Mouse (Mus musculus): ENCODE results near the gene Mical3. TPM values are rescaled to one million over a fixed set of nuclear protein-coding genes. Genes with fewer than 3 reads are reported as not detected.

Gene Mical3
- polyA plus RNA-seq, 1 experiment from 2014 or later: 27.4 TPM

- H3K36me3 ChIP-seq (ENCODE audit: control insufficient read depth, insufficient read depth, low read length): no peaks in the 10 kb centered on the region
- peak overlapping the region; percentile 80 for H3K27ac ChIP-seq (ENCODE audit: low read depth, low read length)
- peak overlapping the region; percentile 96 for H3K4me2 ChIP-seq (replicated peaks; ENCODE audit: low read depth, low read length)
- WGBS: 0% methylated on average over 39 of the region's 42 CpGs
- peak; percentile 97 for ATAC-seq (ENCODE audit: low FRiP score)
- H3K4me1 ChIP-seq (replicated peaks; ENCODE audit: control insufficient read depth, insufficient read depth, low read length): peaks cover 6% of the 10 kb centered on the region
- DNase-seq (ENCODE audit: low spot score): peak; percentile 92
- peak overlapping the region; percentile 58 for H3K4me3 ChIP-seq (ENCODE audit: low read depth, low read length)
- no peaks in the 10 kb centered on the region for H3K27me3 ChIP-seq (ENCODE audit: control insufficient read depth, insufficient read depth, low read length)
- H3K9me3 ChIP-seq (ENCODE audit: control insufficient read depth, low read length): no peaks in the 10 kb centered on the region
- H3K9ac ChIP-seq (ENCODE audit: low read depth, low read length): peak overlapping the region; percentile 75
Observed at GRCm38 (mm10) chr6:121109998-121110603, 20.7 kb downstream of the Mical3 start.

GRCm38 (mm10) chr6:121109181-121109981 lies 21.4 kb downstream of the Mical3 start:
- peak; percentile 41 for ATAC-seq (ENCODE audit: low FRiP score)
- no peaks in the 10 kb centered on the region for H3K9me3 ChIP-seq (ENCODE audit: control insufficient read depth, low read length)
- peaks cover 6% of the 10 kb centered on the region for H3K4me1 ChIP-seq (replicated peaks; ENCODE audit: control insufficient read depth, insufficient read depth, low read length)
- peak overlapping the region; percentile 58 for H3K4me3 ChIP-seq (ENCODE audit: low read depth, low read length)
- H3K9ac ChIP-seq (ENCODE audit: low read depth, low read length): peak overlapping the region; percentile 75
- no peaks in the 10 kb centered on the region for H3K27me3 ChIP-seq (ENCODE audit: control insufficient read depth, insufficient read depth, low read length)
- WGBS: 2% methylated on average over 46 of the region's 52 CpGs
- DNase-seq (ENCODE audit: low spot score): peak; percentile 68
- peak overlapping the region; percentile 96 for H3K4me2 ChIP-seq (replicated peaks; ENCODE audit: low read depth, low read length)
- H3K27ac ChIP-seq (ENCODE audit: low read depth, low read length): peak overlapping the region; percentile 80
- no peaks in the 10 kb centered on the region for H3K36me3 ChIP-seq (ENCODE audit: control insufficient read depth, insufficient read depth, low read length)

- 71% methylated on average over 1 of the region's 1 CpGs for WGBS
- Histone ChIP-seq H3K36me3 (ENCODE audit: control insufficient read depth, insufficient read depth, low read length) (no peaks in the 10 kb centered on the region), H3K27me3 (ENCODE audit: control insufficient read depth, insufficient read depth, low read length) (no peaks in the 10 kb centered on the region), H3K27ac (ENCODE audit: low read depth, low read length) (no peak overlapping the region), H3K4me2 (replicated peaks; ENCODE audit: low read depth, low read length) (no peak overlapping the region), H3K4me1 (replicated peaks; ENCODE audit: control insufficient read depth, insufficient read depth, low read length) (peaks cover 6% of the 10 kb centered on the region), H3K4me3 (ENCODE audit: low read depth, low read length) (no peak overlapping the region), H3K9me3 (ENCODE audit: control insufficient read depth, low read length) (no peaks in the 10 kb centered on the region), H3K9ac (ENCODE audit: low read depth, low read length) (no peak overlapping the region)
- no peak for ATAC-seq (ENCODE audit: low FRiP score)
- no peak for DNase-seq (ENCODE audit: low spot score)
Observed at GRCm38 (mm10) chr6:121108075-121108474, 22.7 kb downstream of the Mical3 start.

- no peaks in the 10 kb centered on the region for H3K9me3 ChIP-seq (ENCODE audit: control insufficient read depth, low read length)
- no peak for DNase-seq (ENCODE audit: low spot score)
- H3K4me2 ChIP-seq (replicated peaks; ENCODE audit: low read depth, low read length): no peak overlapping the region
- H3K9ac ChIP-seq (ENCODE audit: low read depth, low read length): no peak overlapping the region
- H3K4me3 ChIP-seq (ENCODE audit: low read depth, low read length): no peak overlapping the region
- H3K36me3 ChIP-seq (ENCODE audit: control insufficient read depth, insufficient read depth, low read length): no peaks in the 10 kb centered on the region
- 94% methylated on average over 16 of the region's 16 CpGs for WGBS
- no peak for ATAC-seq (ENCODE audit: low FRiP score)
- H3K27me3 ChIP-seq (ENCODE audit: control insufficient read depth, insufficient read depth, low read length): no peaks in the 10 kb centered on the region
- peaks cover 6% of the 10 kb centered on the region for H3K4me1 ChIP-seq (replicated peaks; ENCODE audit: control insufficient read depth, insufficient read depth, low read length)
- H3K27ac ChIP-seq (ENCODE audit: low read depth, low read length): no peak overlapping the region
Observed at GRCm38 (mm10) chr6:121106711-121107405, 23.9 kb downstream of the Mical3 start.

GRCm38 (mm10) chr6:121105726-121106125 lies 25.1 kb downstream of the Mical3 start:
- no peaks in the 10 kb centered on the region for H3K9me3 ChIP-seq (ENCODE audit: control insufficient read depth, low read length)
- ATAC-seq (ENCODE audit: low FRiP score) (no peak), DNase-seq (ENCODE audit: low spot score) (no peak)
- no peak overlapping the region for H3K4me3 ChIP-seq (ENCODE audit: low read depth, low read length)
- H3K27ac ChIP-seq (ENCODE audit: low read depth, low read length): no peak overlapping the region
- no peaks in the 10 kb centered on the region for H3K36me3 ChIP-seq (ENCODE audit: control insufficient read depth, insufficient read depth, low read length)
- peaks cover 6% of the 10 kb centered on the region for H3K4me1 ChIP-seq (replicated peaks; ENCODE audit: control insufficient read depth, insufficient read depth, low read length)
- H3K9ac ChIP-seq (ENCODE audit: low read depth, low read length): no peak overlapping the region
- H3K4me2 ChIP-seq (replicated peaks; ENCODE audit: low read depth, low read length): no peak overlapping the region
- H3K27me3 ChIP-seq (ENCODE audit: control insufficient read depth, insufficient read depth, low read length): no peaks in the 10 kb centered on the region
- WGBS: 59% methylated on average over 4 of the region's 4 CpGs

GRCm38 (mm10) chr6:121103406-121104171 lies 27.2 kb downstream of the Mical3 start:
- Histone ChIP-seq H3K4me3 (ENCODE audit: low read depth, low read length) (no peak overlapping the region), H3K4me1 (replicated peaks; ENCODE audit: control insufficient read depth, insufficient read depth, low read length) (no peaks in the 10 kb centered on the region; the same call in 1 of the 2 replicates), H3K9ac (ENCODE audit: low read depth, low read length) (no peak overlapping the region), H3K9me3 (ENCODE audit: control insufficient read depth, low read length) (no peaks in the 10 kb centered on the region), H3K27me3 (ENCODE audit: control insufficient read depth, insufficient read depth, low read length) (no peaks in the 10 kb centered on the region), H3K27ac (ENCODE audit: low read depth, low read length) (no peak overlapping the region), H3K36me3 (ENCODE audit: control insufficient read depth, insufficient read depth, low read length) (no peaks in the 10 kb centered on the region), H3K4me2 (replicated peaks; ENCODE audit: low read depth, low read length) (no peak overlapping the region)
- ATAC-seq (ENCODE audit: low FRiP score) (no peak), DNase-seq (ENCODE audit: low spot score) (no peak)
- WGBS: 91% methylated on average over 14 of the region's 14 CpGs

GRCm38 (mm10) chr6:121102941-121103340 lies 27.9 kb downstream of the Mical3 start:
- 91% methylated on average over 10 of the region's 10 CpGs for WGBS

GRCm38 (mm10) chr6:121102084-121102483 lies 28.7 kb downstream of the Mical3 start:
- Histone ChIP-seq H3K27ac (ENCODE audit: low read depth, low read length) (no peak overlapping the region), H3K9ac (ENCODE audit: low read depth, low read length) (no peak overlapping the region), H3K27me3 (ENCODE audit: control insufficient read depth, insufficient read depth, low read length) (no peaks in the 10 kb centered on the region), H3K9me3 (ENCODE audit: control insufficient read depth, low read length) (no peaks in the 10 kb centered on the region), H3K4me2 (replicated peaks; ENCODE audit: low read depth, low read length) (no peak overlapping the region), H3K4me3 (ENCODE audit: low read depth, low read length) (no peak overlapping the region), H3K4me1 (replicated peaks; ENCODE audit: control insufficient read depth, insufficient read depth, low read length) (no peaks in the 10 kb centered on the region), H3K36me3 (ENCODE audit: control insufficient read depth, insufficient read depth, low read length) (no peaks in the 10 kb centered on the region)
- DNase-seq (ENCODE audit: low spot score) (no peak), ATAC-seq (ENCODE audit: low FRiP score) (no peak)
- 87% methylated on average over 2 of the region's 2 CpGs for WGBS

More at GRCm38 (mm10) chr6:121102941-121103340, 27.9 kb downstream of the Mical3 start:
- H3K9me3 ChIP-seq (ENCODE audit: control insufficient read depth, low read length): no peaks in the 10 kb centered on the region
- no peaks in the 10 kb centered on the region for H3K27me3 ChIP-seq (ENCODE audit: control insufficient read depth, insufficient read depth, low read length)
- H3K4me2 ChIP-seq (replicated peaks; ENCODE audit: low read depth, low read length): no peak overlapping the region
- no peak for ATAC-seq (ENCODE audit: low FRiP score)
- no peak overlapping the region for H3K4me3 ChIP-seq (ENCODE audit: low read depth, low read length)
- H3K9ac ChIP-seq (ENCODE audit: low read depth, low read length): no peak overlapping the region
- no peak overlapping the region for H3K27ac ChIP-seq (ENCODE audit: low read depth, low read length)
- no peaks in the 10 kb centered on the region for H3K4me1 ChIP-seq (replicated peaks; ENCODE audit: control insufficient read depth, insufficient read depth, low read length)
- DNase-seq (ENCODE audit: low spot score): no peak
- H3K36me3 ChIP-seq (ENCODE audit: control insufficient read depth, insufficient read depth, low read length): no peaks in the 10 kb centered on the region

Measured in hindbrain, embryonic 11.5 days (tissue).